Mouse (Mus musculus) heart, embryonic 14.5 days (tissue): Measurements from ENCODE around the gene Tmed9. TPM values are rescaled to one million over a fixed set of nuclear protein-coding genes. Genes with fewer than 3 reads are reported as not detected.
A peak's percentile ranks its signal among the peaks of the same experiment; 100 is the strongest.
"Not testable (repeated sequence)": the region's sequence is repeated elsewhere in the genome, so short reads cannot be mapped to it uniquely, and the experiment has no call there.

Source experiments
- ATAC-seq: fragments of 200-750 bp; cut with Nextera tagmentation; 2 replicates; pipeline ENCODE4 v1.8.0; 2017; ENCODE audit warnings: low read depth, moderate TSS enrichment; ENCODE audit not compliant: insufficient number of reproducible peaks, insufficient read depth, low FRiP score
- H3K27ac ChIP-seq, 2 experiments: fragments of 200-500 bp in 1 of 2; fragments of 300-500 bp in 1 of 2; sonication (generic) in 1 of 2; replicated peaks in 1 of 2; 2 replicates each; pipeline ENCODE4 v1.5.1; 2012 to 2014; ENCODE audit warnings: low read depth in 2 of 2, low read length in 2 of 2, control low read depth in 1 of 2, mild to moderate bottlenecking in 1 of 2, mixed read lengths in 1 of 2; ENCODE audit not compliant: control insufficient read depth in 1 of 2, insufficient read depth in 1 of 2
- H3K27me3 ChIP-seq: fragments of 300-500 bp; sonication (generic); 2 replicates; pipeline ENCODE4 v1.6.1; 2014; ENCODE audit warnings: mild to moderate bottlenecking, low read length, control low read depth; ENCODE audit not compliant: control insufficient read depth, insufficient read depth
- H3K36me3 ChIP-seq: fragments of 300-500 bp; sonication (generic); 2 replicates; pipeline ENCODE4 v1.6.1; 2014; ENCODE audit warnings: mild to moderate bottlenecking, control low read depth, low read length, mixed read lengths; ENCODE audit not compliant: control insufficient read depth, insufficient read depth
- H3K4me1 ChIP-seq, 2 experiments: fragments of 200-500 bp in 1 of 2; fragments of 300-500 bp in 1 of 2; sonication (generic) in 1 of 2; 2 replicates each; pipeline ENCODE4 v1.6.1; 2012 to 2014; ENCODE audit warnings: low read length in 2 of 2, control low read depth in 1 of 2, mixed read lengths in 1 of 2; ENCODE audit not compliant: control insufficient read depth in 2 of 2, insufficient read depth in 2 of 2
- H3K4me2 ChIP-seq: fragments of 300-500 bp; sonication (generic); 2 replicates; pipeline ENCODE4 v1.6.1; 2014; ENCODE audit warnings: mild to moderate bottlenecking, low read length
- H3K4me3 ChIP-seq, 2 experiments: fragments of 200-500 bp in 1 of 2; fragments of 300-500 bp in 1 of 2; sonication (generic) in 1 of 2; 2 replicates each; pipeline ENCODE4 v1.5.1; 2012 to 2014; ENCODE audit warnings: low read length in 2 of 2, mild to moderate bottlenecking in 2 of 2, control low read depth in 1 of 2, low read depth in 1 of 2, moderate library complexity in 1 of 2; ENCODE audit not compliant: control insufficient read depth in 1 of 2, insufficient read depth in 1 of 2
- H3K9ac ChIP-seq: fragments of 300-500 bp; sonication (generic); 2 replicates; pipeline ENCODE4 v1.6.1; 2014; ENCODE audit warnings: mild to moderate bottlenecking, low read length
- H3K9me3 ChIP-seq: fragments of 300-500 bp; sonication (generic); 2 replicates; pipeline ENCODE4 v1.6.1; 2016; ENCODE audit warnings: low read length, control low read depth; ENCODE audit not compliant: control insufficient read depth
- WGBS: fragments of 180-500 bp; shearing (Covaris S2); extraction: QIAGEN DNeasy Blood & Tissue Kit; methylation state at CpG from one replicate; pipeline ENCODE4 v1.1.7; 2014; 5-methylcytosine and 5-hydroxymethylcytosine counted together
- polyA plus RNA-seq: library from polyadenylated mRNA; unstranded; fragments of >200 nt; fragmentation: Nextera tagmentation; extraction: Ambion mirVana; gene quantifications from 2 replicates; pipeline ENCODE4 v1.2.1, GENCODE M21; 2014

Tmed9 gene
- polyA plus RNA-seq, 1 experiment from 2014 or later: 58.4 TPM

DNA sequence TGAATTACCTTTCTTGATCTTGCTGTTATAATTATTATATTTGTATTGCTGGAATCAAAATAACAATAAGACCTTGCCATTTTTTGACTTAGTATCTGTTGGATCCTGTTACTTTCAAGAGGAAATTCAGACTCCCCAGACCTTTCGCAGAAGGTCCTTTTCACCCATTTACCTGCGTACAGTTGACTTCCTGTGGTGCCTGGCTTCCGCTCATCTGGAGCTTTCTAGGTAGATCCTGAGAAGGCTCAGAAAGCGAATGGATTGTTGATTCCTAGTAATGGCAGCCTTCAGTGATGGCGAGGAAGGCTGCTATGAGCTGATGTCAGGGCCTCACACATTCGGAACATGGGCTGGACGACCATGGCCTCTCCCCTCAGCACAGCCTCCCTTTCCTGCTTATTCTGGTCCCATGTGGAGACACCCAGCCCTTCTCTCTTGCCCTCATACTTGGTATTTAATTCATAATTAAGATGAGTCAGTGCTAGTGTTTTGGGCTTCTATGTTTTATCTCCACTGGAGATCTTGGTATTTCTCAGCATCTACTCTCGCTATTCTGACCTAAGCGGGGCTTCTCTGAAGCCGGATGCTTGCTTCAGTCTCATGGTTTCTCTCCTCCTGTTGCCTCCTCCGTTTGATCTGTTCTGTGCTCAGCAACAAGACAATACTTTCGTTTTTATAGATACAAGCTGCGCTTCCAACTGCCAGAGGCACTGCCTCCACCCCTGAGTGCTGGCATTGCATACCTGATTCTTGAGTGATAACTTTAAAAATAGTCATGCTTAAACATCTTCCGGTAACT, 62.9 kb downstream of the Tmed9 start:
- WGBS: 89% methylated on average over 14 of the region's 14 CpGs
- Histone ChIP-seq H3K27ac (no peak overlapping the region), H3K4me3 (peak overlapping the region in 1 of 2 experiments; percentile 98; a peak in 1 of 4 replicates), H3K36me3 (peaks cover 59% of the 10 kb centered on the region), H3K9ac (no peak overlapping the region), H3K9me3 (no peaks in the 10 kb centered on the region), H3K4me2 (peak overlapping the region; percentile 90; the same call in 1 of the 2 replicates), H3K4me1 (peaks cover 0 to 11% of the 10 kb centered on the region in 2 experiments; a peak in 2 of 4 replicates), H3K27me3 (no peaks in the 10 kb centered on the region)
- ATAC-seq: no peak

DNA sequence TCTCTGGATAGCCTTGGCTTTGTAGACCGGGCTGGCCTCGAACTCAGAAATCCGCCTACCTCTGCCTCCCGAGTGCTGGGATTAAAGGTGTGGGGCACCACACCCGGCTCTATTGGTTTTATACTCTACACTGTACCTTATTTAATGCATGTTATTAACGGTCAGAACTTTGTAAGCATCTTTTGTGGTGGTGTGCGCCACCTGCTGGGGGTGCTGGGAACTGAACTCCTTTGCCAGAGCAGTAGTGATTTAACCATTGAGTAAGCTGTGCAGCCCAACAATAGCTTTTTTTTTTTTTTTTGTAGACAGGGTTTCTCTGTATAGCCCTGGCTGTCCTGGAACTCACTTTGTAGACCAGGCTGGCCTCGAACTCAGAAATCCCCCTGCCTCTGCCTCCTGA, 66.9 kb downstream of the Tmed9 start:
- H3K36me3 ChIP-seq: peaks cover 59% of the 10 kb centered on the region

DNA sequence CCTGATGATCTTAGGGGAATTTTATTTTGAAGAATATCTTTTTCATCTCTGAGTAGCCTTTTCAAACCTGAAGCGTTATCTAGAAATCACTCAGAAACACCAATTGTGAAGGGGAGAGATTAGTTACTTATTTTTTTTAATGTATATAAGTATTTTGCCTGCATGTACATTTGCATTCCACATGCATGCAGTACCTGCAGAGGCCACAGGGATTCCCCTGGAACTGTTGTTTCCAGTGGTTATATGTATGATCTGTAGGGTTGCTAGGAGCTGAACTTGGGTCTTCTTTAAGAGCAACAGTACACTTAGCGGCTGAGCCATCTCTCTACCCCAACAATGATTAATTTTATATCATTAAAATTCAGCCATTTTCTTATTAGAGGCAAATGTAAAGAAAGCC, 71.0 kb downstream of the Tmed9 start:
- peaks cover 74% of the 10 kb centered on the region for H3K36me3 ChIP-seq
- no peak for ATAC-seq
- H3K4me3 ChIP-seq: no peak overlapping the region
- H3K4me2 ChIP-seq: no peak overlapping the region
- H3K27me3 ChIP-seq: no peaks in the 10 kb centered on the region
- no peaks in the 10 kb centered on the region for H3K4me1 ChIP-seq
- H3K9me3 ChIP-seq: no peaks in the 10 kb centered on the region
- no peak overlapping the region for H3K9ac ChIP-seq
- no peak overlapping the region for H3K27ac ChIP-seq
- 93% methylated on average over 2 of the region's 2 CpGs for WGBS

More for the DNA sequence above, 66.9 kb downstream of the Tmed9 start:
- H3K4me3 ChIP-seq, H3K9ac ChIP-seq, H3K4me2 ChIP-seq, ATAC-seq, H3K4me1 ChIP-seq, H3K9me3 ChIP-seq, H3K27ac ChIP-seq, H3K27me3 ChIP-seq: not testable (repeated sequence)
- WGBS: 41% methylated on average over 8 of the region's 8 CpGs

Other genes starting within 250 kb of the Tmed9 start
- gene Mxd3, start 243.9 kb upstream of the Tmed9 start, polyA plus RNA-seq: 20.4 and 22.3 TPM in 2 replicates
- 69.5 and 73.6 TPM in 2 replicates for gene Lman2, start 210.9 kb upstream of the Tmed9 start, polyA plus RNA-seq
- 0.45 and 0.50 TPM in 2 replicates for gene Rgs14, start 204.0 kb upstream of the Tmed9 start, polyA plus RNA-seq
- gene Slc34a1, start 175.5 kb upstream of the Tmed9 start, polyA plus RNA-seq: not detected in 2 replicates
- gene Pfn3, start 158.5 kb upstream of the Tmed9 start, polyA plus RNA-seq: not detected in 2 replicates
- gene F12, start 146.9 kb upstream of the Tmed9 start, polyA plus RNA-seq: not detected in 2 replicates
- gene Grk6, start 128.7 kb upstream of the Tmed9 start, polyA plus RNA-seq: 20.6 and 23.6 TPM in 2 replicates
- 0.24 and 0.30 TPM in 2 replicates for gene Prr7, start 109.5 kb upstream of the Tmed9 start, polyA plus RNA-seq
- 51.8 and 53.5 TPM in 2 replicates for gene Dbn1, start 85.6 kb upstream of the Tmed9 start, polyA plus RNA-seq
- gene Pdlim7, start 60.1 kb upstream of the Tmed9 start, polyA plus RNA-seq: 329 and 370 TPM in 2 replicates
- gene Dok3, start 44.4 kb upstream of the Tmed9 start, polyA plus RNA-seq: 1.3 and 1.4 TPM in 2 replicates
- gene Ddx41, start 37.1 kb upstream of the Tmed9 start, polyA plus RNA-seq: 27.8 and 28.9 TPM in 2 replicates
- 16.8 and 19.5 TPM in 2 replicates for gene Fam193b, start 2.6 kb upstream of the Tmed9 start, polyA plus RNA-seq
- 16.4 and 17.2 TPM in 2 replicates for gene B4galt7, start 26.2 kb downstream of the Tmed9 start, polyA plus RNA-seq
- gene Caml, start 49.3 kb downstream of the Tmed9 start, polyA plus RNA-seq: 35.3 and 41.2 TPM in 2 replicates
- 22.0 and 22.8 TPM in 2 replicates for gene Ddx46, start 61.3 kb downstream of the Tmed9 start, polyA plus RNA-seq
- gene B230219D22Rik, start 119.4 kb downstream of the Tmed9 start, polyA plus RNA-seq: 74.8 and 75.4 TPM in 2 replicates
- gene Txndc15, start 140.9 kb downstream of the Tmed9 start, polyA plus RNA-seq: 69.6 and 70.5 TPM in 2 replicates
- 58.7 and 65.0 TPM in 2 replicates for gene Pcbd2, start 153.6 kb downstream of the Tmed9 start, polyA plus RNA-seq
- gene Catsper3, start 210.8 kb downstream of the Tmed9 start, polyA plus RNA-seq: not detected in 2 replicates